Comparison of ENCODE assay signal across 22 mouse cellular contexts in genomic region chr2:105040859-105041258, GRCm38 (mm10). TPM values are rescaled to one million over a fixed set of nuclear protein-coding genes. Genes with fewer than 3 reads are reported as not detected.
"Had no signal": no experiment of that assay in that cellular context is flagged by ENCODE, and none has a peak within 500 bp of the region (broad histone marks: within the 10 kb centered on the region; RNA-seq: fewer than 3 reads in every experiment).

No protein-coding gene starts in this region.

- H3K9ac ChIP-seq: limb, embryonic 13.5 days; liver, embryonic 14.5 days; lung, embryonic 14.5 days; midbrain, embryonic 12.5 days; neural tube, embryonic 13.5 days had no signal

- H3K4me2 ChIP-seq: limb, embryonic 13.5 days; lung, embryonic 14.5 days; midbrain, embryonic 12.5 days; neural tube, embryonic 13.5 days had no signal

- H3K27me3 ChIP-seq: limb, embryonic 13.5 days; midbrain, embryonic 12.5 days; neural tube, embryonic 13.5 days had no signal

- H3K9me3 ChIP-seq: limb, embryonic 13.5 days; midbrain, embryonic 12.5 days; neural tube, embryonic 13.5 days had no signal

- H3K4me1 ChIP-seq: limb, embryonic 13.5 days; midbrain, embryonic 12.5 days had no signal

- H3K4me3 ChIP-seq: limb, embryonic 13.5 days; midbrain, embryonic 12.5 days; neural tube, embryonic 13.5 days had no signal

- DNase-seq: kidney, adult 9 months; left cerebral cortex, postnatal 4 days; lung, embryonic 14.5 days; retina, postnatal 1 day; right cerebral cortex, postnatal 4 days; spleen, adult 18-20 months; thymus, adult 18-20 months; thymus, postnatal 14 days had no signal

- H3K27ac ChIP-seq: limb, embryonic 13.5 days; liver, embryonic 14.5 days; midbrain, embryonic 12.5 days; neural tube, embryonic 13.5 days had no signal

- H3K36me3 ChIP-seq: limb, embryonic 13.5 days; midbrain, embryonic 12.5 days; neural tube, embryonic 13.5 days had no signal

- ATAC-seq: intestine, embryonic 16.5 days; midbrain, embryonic 16.5 days had no signal

RNA-seq across cellular contexts. Expression of gene Gm11060, which starts 51.0 kb away (rescaled TPM):
- total RNA-seq: layer of hippocampus, adult 8-10 months; layer of hippocampus, postnatal 14 days; left cerebral cortex, adult 18-20 months; left cerebral cortex, postnatal 10 days; left cerebral cortex, postnatal 4 days; liver, adult 2 months; megakaryocyte-erythroid progenitor cell, adult 5-6 weeks had no signal
- polyA plus RNA-seq: intestine, embryonic 16.5 days; large intestine, adult 2 months; limb, embryonic 13.5 days; liver, adult 2 months; liver, embryonic 14.5 days; lung, embryonic 14.5 days; midbrain, embryonic 12.5 days; midbrain, embryonic 16.5 days; neural tube, embryonic 13.5 days; stomach, embryonic 16.5 days had no signal
